Comparison of ENCODE assay signal across 21 mouse cellular contexts in genomic region chr7:114350968-114351367, GRCm38 (mm10).
A peak's percentile ranks its signal among the peaks of the same experiment; 100 is the strongest.
DNase-seq lines count a peak whose midpoint lies in the region; TF ChIP-seq lines count a peak whose summit lies in the region.
"Had no signal": no experiment of that assay in that cellular context is flagged by ENCODE, and none has a peak within 500 bp of the region (broad histone marks: within the 10 kb centered on the region; RNA-seq: fewer than 3 reads in every experiment).

No protein-coding gene starts in this region.

- no peak for DNase-seq in layer of hippocampus, adult 2 months (ENCODE audit: low spot score in 2 of 2)
- DNase-seq in layer of hippocampus, adult 18-20 months (ENCODE audit: low spot score in 2 of 2) = no peak
- peak; percentile 24 to 26 for DNase-seq in right cerebral cortex, postnatal 10 days (ENCODE audit: low spot score in 2 of 2)
- no peak for DNase-seq in right cerebral cortex, postnatal 14 days
- DNase-seq in skeletal muscle tissue, adult 2 months (ENCODE audit: low read depth, low spot score) = peak; percentile 16
- no peak for DNase-seq in heart, embryonic 10.5 days (ENCODE audit: low spot score)
- DNase-seq: adrenal gland, adult 2 months; adrenal gland, postnatal 25 days; cerebellum, adult 2 months; cerebellum, postnatal 10 days; forebrain, postnatal 0 days; gastrocnemius, adult 2 months; gastrocnemius, postnatal 25 days; heart, postnatal 36 days had no signal

- peak overlapping the region; percentile 54 for H3K27ac ChIP-seq in layer of hippocampus, adult 2 months
- no peak overlapping the region for H3K27ac ChIP-seq in heart, embryonic 10.5 days
- H3K27ac ChIP-seq: embryonic facial prominence, embryonic 13.5 days; forebrain, embryonic 13.5 days; gastrocnemius, adult 2 months; heart, embryonic 13.5 days; hindbrain, embryonic 12.5 days; hindbrain, postnatal 0 days had no signal

- no peaks in the 10 kb centered on the region for H3K27me3 ChIP-seq in heart, embryonic 10.5 days (ENCODE audit: insufficient read depth, poor library complexity, severe bottlenecking)
- H3K27me3 ChIP-seq: CH12.LX; embryonic facial prominence, embryonic 13.5 days; forebrain, embryonic 13.5 days; heart, embryonic 13.5 days; hindbrain, embryonic 12.5 days; Patski had no signal

- no peaks in the 10 kb centered on the region for H3K9me3 ChIP-seq in heart, embryonic 10.5 days
- H3K9me3 ChIP-seq: embryonic facial prominence, embryonic 13.5 days; forebrain, embryonic 13.5 days; heart, embryonic 13.5 days; hindbrain, embryonic 12.5 days had no signal

- no peaks in the 10 kb centered on the region for H3K4me1 ChIP-seq in heart, embryonic 10.5 days
- H3K4me1 ChIP-seq: embryonic facial prominence, embryonic 13.5 days; forebrain, embryonic 13.5 days; heart, embryonic 13.5 days; hindbrain, embryonic 12.5 days had no signal

- 66% methylated on average over 7 of the region's 7 CpGs for WGBS in heart, embryonic 10.5 days

- no peaks in the 10 kb centered on the region for H3K36me3 ChIP-seq in heart, embryonic 10.5 days
- H3K36me3 ChIP-seq: embryonic facial prominence, embryonic 13.5 days; heart, embryonic 13.5 days; hindbrain, embryonic 12.5 days had no signal

- TF ChIP-seq CTCF in layer of hippocampus, adult 2 months (conservative IDR thresholded peaks at IDR 0.05) = no peak

- H3K4me3 ChIP-seq in layer of hippocampus, adult 2 months = no peak overlapping the region
- no peak overlapping the region for H3K4me3 ChIP-seq in heart, embryonic 10.5 days
- H3K4me3 ChIP-seq: embryonic facial prominence, embryonic 13.5 days; forebrain, embryonic 13.5 days; gastrocnemius, adult 2 months; heart, embryonic 13.5 days; hindbrain, embryonic 12.5 days had no signal

Comparison
In these comparisons a context has a peak if more than half of its experiments do, and no peak if none do; other contexts are left out.
1. DNase-seq: peak in right cerebral cortex, postnatal 10 days (2 of 2) and skeletal muscle tissue, adult 2 months (single experiment); none in layer of hippocampus, adult 2 months (0 of 2), layer of hippocampus, adult 18-20 months (0 of 2), right cerebral cortex, postnatal 14 days (single experiment) and heart, embryonic 10.5 days (single experiment).